Mouse (Mus musculus): Measurements from ENCODE around the gene Adamts3. TPM values are rescaled to one million over a fixed set of nuclear protein-coding genes. Genes with fewer than 3 reads are reported as not detected.

The Adamts3 gene
- total RNA-seq, 2 experiments from 2014 or later, result 4.6 to 5.7 TPM

- intact Hi-C loops (cut with DNase I), result no loop called here
- no peak for DNase-seq
These were observed 62.0 kb downstream of the Adamts3 start for GRCm38 (mm10) chr5:89821175-89821574.

GRCm38 (mm10) chr5:89819531-89819930 lies 63.6 kb downstream of the Adamts3 start:
- intact Hi-C loops (cut with DNase I), result loop anchor here (2.0 kb wide), 1 partner anchor 105 kb away; no protein-coding TSS in a partner anchor
- peak in 1 of 2 experiments; percentile 52 for DNase-seq

- no peak for DNase-seq
- intact Hi-C loops (cut with DNase I), result no loop called here
These were observed 66.5 kb downstream of the Adamts3 start for GRCm38 (mm10) chr5:89816610-89817009.

GRCm38 (mm10) chr5:89814552-89814951 lies 68.6 kb downstream of the Adamts3 start:
- DNase-seq, result no peak
- intact Hi-C loops (cut with DNase I), result no loop called here

GRCm38 (mm10) chr5:89800181-89800816 lies 82.8 kb downstream of the Adamts3 start:
- DNase-seq, result peak in 1 of 2 experiments; percentile 8

GRCm38 (mm10) chr5:89793706-89794105 lies 89.4 kb downstream of the Adamts3 start:
- intact Hi-C loops (cut with DNase I), result no loop called here
- DNase-seq, result no peak

More at GRCm38 (mm10) chr5:89800181-89800816, 82.8 kb downstream of the Adamts3 start:
- intact Hi-C loops (cut with DNase I), result no loop called here

GRCm38 (mm10) chr5:89784635-89785034 lies 98.5 kb downstream of the Adamts3 start:
- DNase-seq, result no peak
- intact Hi-C loops (cut with DNase I), result no loop called here

GRCm38 (mm10) chr5:89779823-89780222 lies 103.3 kb downstream of the Adamts3 start:
- DNase-seq, result no peak

GRCm38 (mm10) chr5:89778610-89779009 lies 104.5 kb downstream of the Adamts3 start:
- DNase-seq, result peak; percentile 9 to 10

More at GRCm38 (mm10) chr5:89779823-89780222, 103.3 kb downstream of the Adamts3 start:
- intact Hi-C loops (cut with DNase I), result no loop called here

GRCm38 (mm10) chr5:89777411-89777810 lies 105.7 kb downstream of the Adamts3 start:
- intact Hi-C loops (cut with DNase I), result no loop called here
- DNase-seq, result no peak

More at GRCm38 (mm10) chr5:89778610-89779009, 104.5 kb downstream of the Adamts3 start:
- intact Hi-C loops (cut with DNase I), result no loop called here

- intact Hi-C loops (cut with DNase I), result no loop called here
- no peak for DNase-seq
These were observed 112.3 kb downstream of the Adamts3 start for GRCm38 (mm10) chr5:89770655-89771355.

- DNase-seq, result no peak
- intact Hi-C loops (cut with DNase I), result no loop called here
These were observed 119.6 kb downstream of the Adamts3 start for GRCm38 (mm10) chr5:89763189-89764187.

- no peak for DNase-seq
- intact Hi-C loops (cut with DNase I), result no loop called here
These were observed 122.8 kb downstream of the Adamts3 start for GRCm38 (mm10) chr5:89760368-89760767.

- no peak for DNase-seq
- intact Hi-C loops (cut with DNase I), result no loop called here
These were observed 131.3 kb downstream of the Adamts3 start for GRCm38 (mm10) chr5:89751836-89752235.

- DNase-seq, result no peak
- intact Hi-C loops (cut with DNase I), result no loop called here
These were observed 134.8 kb downstream of the Adamts3 start for GRCm38 (mm10) chr5:89748185-89748884.

- intact Hi-C loops (cut with DNase I), result no loop called here
- DNase-seq, result no peak
These were observed 135.9 kb downstream of the Adamts3 start for GRCm38 (mm10) chr5:89747149-89747659.

- no peak for DNase-seq
- intact Hi-C loops (cut with DNase I), result no loop called here
These were observed 138.0 kb downstream of the Adamts3 start for GRCm38 (mm10) chr5:89745112-89745511.

GRCm38 (mm10) chr5:89734759-89735158 lies 148.4 kb downstream of the Adamts3 start:
- intact Hi-C loops (cut with DNase I), result no loop called here
- DNase-seq, result no peak

GRCm38 (mm10) chr5:89730411-89730810 lies 152.7 kb downstream of the Adamts3 start:
- intact Hi-C loops (cut with DNase I), result no loop called here
- DNase-seq, result no peak

- DNase-seq, result no peak
- intact Hi-C loops (cut with DNase I), result no loop called here
These were observed 155.0 kb downstream of the Adamts3 start for GRCm38 (mm10) chr5:89728117-89728516.

All from heart, postnatal 36 days (tissue).